Mouse (Mus musculus) forebrain, embryonic 14.5 days (tissue): ENCODE data around the gene Gm16253. TPM values are rescaled to one million over a fixed set of nuclear protein-coding genes. Genes with fewer than 3 reads are reported as not detected.

ENCODE experiments used
- ATAC-seq: fragments of 200-750 bp; cut with Nextera tagmentation; 2 replicates; pipeline ENCODE4 v1.8.0; 2017; ENCODE audit warnings: mild to moderate bottlenecking, moderate library complexity
- DNase-seq: peaks from one replicate; pipeline ENCODE4 v3.0.0-alpha.2; 2015; ENCODE audit warnings: low spot score
- H3K27ac ChIP-seq: fragments of 300-500 bp; sonication (generic); 2 replicates; pipeline ENCODE4 v1.5.1; 2014; ENCODE audit warnings: low read depth, mild to moderate bottlenecking, control low read depth, low read length, moderate library complexity
- H3K27me3 ChIP-seq: fragments of 300-500 bp; sonication (generic); replicated peaks from 2 replicates; pipeline ENCODE4 v1.6.1; 2014; ENCODE audit warnings: low read length, control low read depth, mixed read lengths; ENCODE audit not compliant: control insufficient read depth, insufficient read depth
- H3K36me3 ChIP-seq: fragments of 300-500 bp; sonication (generic); 2 replicates; pipeline ENCODE4 v1.6.1; 2014; ENCODE audit warnings: low read length, control low read depth; ENCODE audit not compliant: control insufficient read depth, insufficient read depth
- H3K4me1 ChIP-seq: fragments of 300-500 bp; sonication (generic); 2 replicates; pipeline ENCODE4 v1.6.1; 2014; ENCODE audit warnings: antibody characterized with exemption, low read length, control low read depth; ENCODE audit not compliant: control insufficient read depth, insufficient read depth
- H3K4me2 ChIP-seq: fragments of 300-500 bp; sonication (generic); 2 replicates; pipeline ENCODE4 v1.6.1; 2014; ENCODE audit warnings: mild to moderate bottlenecking, control low read depth, low read length
- H3K4me3 ChIP-seq: fragments of 300-500 bp; sonication (generic); 2 replicates; pipeline ENCODE4 v1.5.1; 2014; ENCODE audit warnings: low read depth, low read length, control low read depth
- H3K9ac ChIP-seq: fragments of 300-500 bp; sonication (generic); 2 replicates; pipeline ENCODE4 v1.6.1; 2014; ENCODE audit warnings: mild to moderate bottlenecking, low read length, control low read depth, moderate library complexity
- H3K9me3 ChIP-seq: fragments of 300-500 bp; sonication (generic); replicated peaks from 2 replicates; pipeline ENCODE4 v1.6.1; 2016; ENCODE audit warnings: low read length, control low read depth, mixed read lengths; ENCODE audit not compliant: control insufficient read depth
- WGBS: fragments of 180-500 bp; shearing (Covaris S2); extraction: QIAGEN DNeasy Blood & Tissue Kit; methylation state at CpG from one replicate; pipeline ENCODE4 v1.1.7; 2014; 5-methylcytosine and 5-hydroxymethylcytosine counted together
- polyA plus RNA-seq: library from polyadenylated mRNA; unstranded; fragments of >200 nt; fragmentation: Nextera tagmentation; extraction: Ambion mirVana; gene quantifications from 2 replicates; pipeline ENCODE4 v1.2.1, GENCODE M21; 2014

Gm16253 gene
- polyA plus RNA-seq, 1 experiment from 2014 or later, result not detected

DNA sequence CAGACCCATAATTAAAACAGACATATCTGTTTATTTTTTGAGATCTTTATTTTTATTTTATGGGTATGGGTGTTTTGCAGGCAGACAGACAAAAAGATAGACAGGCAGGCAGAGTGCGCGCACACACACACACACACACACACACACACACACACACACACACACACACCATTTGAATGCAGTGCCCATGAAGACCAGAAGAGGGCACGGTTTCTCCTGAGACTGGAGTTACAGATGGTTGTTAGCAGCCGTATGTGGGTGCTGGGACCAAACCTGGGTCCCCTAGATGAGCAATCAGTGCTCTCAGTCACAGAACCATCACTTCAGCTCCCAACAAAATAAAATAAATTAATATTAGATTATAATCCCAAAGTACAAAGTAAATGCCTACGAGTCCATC lies 6.6 kb downstream of the Gm16253 start:
- no peak overlapping the region for H3K4me3 ChIP-seq
- WGBS, result 87% methylated on average over 5 of the region's 5 CpGs
- ATAC-seq (no peak), DNase-seq (no peak)
- no peak overlapping the region for H3K27ac ChIP-seq
- H3K9me3 ChIP-seq, result 0 out of 2 replicates have a peak, but pooled peaks cover 4% of the 10 kb centered on the region
- H3K4me2 ChIP-seq, result no peak overlapping the region
- H3K4me1 ChIP-seq, result no peaks in the 10 kb centered on the region
- H3K36me3 ChIP-seq, result no peaks in the 10 kb centered on the region
- H3K27me3 ChIP-seq, result no peaks in the 10 kb centered on the region
- H3K9ac ChIP-seq, result no peak overlapping the region

DNA sequence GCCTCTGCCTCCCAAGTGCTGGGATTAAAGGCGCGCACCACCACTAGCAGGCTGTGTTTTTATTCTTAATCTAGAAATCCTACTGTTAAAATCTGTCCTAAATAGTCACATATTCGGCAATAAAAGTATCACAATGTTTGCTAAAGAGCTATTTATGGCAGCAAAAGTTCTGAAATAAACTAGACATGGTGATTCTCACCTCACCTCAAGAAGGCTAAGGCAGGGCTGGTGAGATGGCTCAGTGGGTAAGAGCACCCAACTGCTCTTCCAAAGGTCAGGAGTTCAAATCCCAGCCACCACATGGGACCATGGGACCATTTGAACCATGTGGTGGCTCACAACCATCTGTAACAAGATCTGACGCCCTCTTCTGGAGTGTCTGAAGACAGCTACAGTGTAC lies 13.9 kb downstream of the Gm16253 start:
- 81% methylated on average over 4 of the region's 4 CpGs for WGBS
- H3K27ac ChIP-seq, result no peak overlapping the region
- no peak overlapping the region for H3K9ac ChIP-seq
- H3K4me1 ChIP-seq, result peaks cover 11% of the 10 kb centered on the region
- no peaks in the 10 kb centered on the region for H3K36me3 ChIP-seq
- no peaks in the 10 kb centered on the region for H3K27me3 ChIP-seq
- no peak overlapping the region for H3K4me3 ChIP-seq
- ATAC-seq (no peak), DNase-seq (no peak)
- H3K9me3 ChIP-seq, result 0 out of 2 replicates have a peak, but pooled peaks cover 4% of the 10 kb centered on the region
- H3K4me2 ChIP-seq, result no peak overlapping the region

DNA sequence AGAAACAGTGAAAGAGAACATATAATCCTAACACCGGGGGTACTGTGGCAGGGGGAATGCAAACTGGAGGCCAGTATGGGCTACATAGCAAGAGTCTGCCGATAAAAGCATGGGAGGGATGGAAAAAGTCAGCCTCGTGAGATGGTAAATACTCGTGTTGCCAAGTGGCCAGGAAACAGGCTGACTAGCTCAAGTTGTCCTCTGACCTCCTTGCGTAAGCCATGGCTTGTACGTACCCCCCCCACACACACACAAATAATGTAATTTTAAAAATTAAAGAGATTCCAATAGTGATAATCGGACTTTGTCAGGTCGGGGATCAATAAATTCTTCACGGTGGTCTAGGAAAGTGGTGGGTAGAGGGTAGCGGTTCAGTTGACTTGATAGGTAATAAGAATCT lies 16.6 kb downstream of the Gm16253 start:
- DNase-seq (peak; percentile 46), ATAC-seq (no peak)
- H3K9ac ChIP-seq, result peak overlapping the region; percentile 70
- H3K4me3 ChIP-seq, result peak overlapping the region; percentile 55
- H3K9me3 ChIP-seq, result no peaks in the 10 kb centered on the region
- peak overlapping the region; percentile 81 for H3K4me2 ChIP-seq
- no peaks in the 10 kb centered on the region for H3K27me3 ChIP-seq
- peak overlapping the region; percentile 49 for H3K27ac ChIP-seq
- peaks cover 29% of the 10 kb centered on the region for H3K4me1 ChIP-seq
- under 1% methylated on average over 10 of the region's 10 CpGs for WGBS
- no peaks in the 10 kb centered on the region for H3K36me3 ChIP-seq

DNA sequence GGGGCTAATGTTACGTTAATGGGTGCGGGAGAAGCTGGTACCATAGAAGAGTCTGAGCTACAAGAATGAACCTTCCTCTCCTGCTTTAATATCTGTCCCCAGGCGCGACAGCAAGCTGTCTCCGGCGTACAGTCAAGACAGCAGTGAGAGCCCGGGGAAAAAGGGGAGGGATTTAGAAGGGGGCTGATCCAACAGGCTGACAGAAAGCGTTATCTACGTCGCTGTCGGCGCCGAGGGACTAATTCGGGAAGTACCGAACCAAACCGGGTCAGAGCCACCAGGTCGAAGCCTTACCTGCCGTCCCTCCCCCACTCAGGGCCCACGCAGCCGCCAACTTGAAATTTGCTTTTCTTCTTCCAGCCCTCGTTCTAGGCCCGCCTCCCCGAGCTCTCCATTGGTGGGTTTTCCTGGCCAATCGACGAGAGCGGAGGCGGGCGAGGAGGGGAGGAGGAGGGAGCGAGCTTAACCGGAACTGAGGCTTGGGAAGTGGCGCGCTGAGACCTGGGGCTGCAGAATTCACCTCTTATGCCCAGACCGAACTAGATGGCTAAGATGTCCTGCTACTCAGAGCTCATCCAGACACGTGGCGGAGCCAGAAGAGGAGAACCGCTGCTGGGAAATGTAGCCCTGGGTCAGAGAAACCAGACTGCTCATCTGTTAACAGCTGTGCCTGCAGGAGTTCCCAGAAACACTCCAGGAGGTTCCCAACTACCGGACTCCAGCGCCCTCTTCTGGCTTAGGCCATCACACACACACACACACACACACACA lies 17.2 kb downstream of the Gm16253 start, which contains the start of gene Polr3gl:
Gene Polr3gl (minus strand): TSS at position 392 of the 771 bp plus-strand sequence.
- Histone ChIP-seq H3K4me2 (peak within 1 kb of the TSS; percentile 81), H3K4me3 (peak within 1 kb of the TSS; percentile 55)
- under 1% methylated on average over 36 of the region's 38 CpGs for WGBS

DNA sequence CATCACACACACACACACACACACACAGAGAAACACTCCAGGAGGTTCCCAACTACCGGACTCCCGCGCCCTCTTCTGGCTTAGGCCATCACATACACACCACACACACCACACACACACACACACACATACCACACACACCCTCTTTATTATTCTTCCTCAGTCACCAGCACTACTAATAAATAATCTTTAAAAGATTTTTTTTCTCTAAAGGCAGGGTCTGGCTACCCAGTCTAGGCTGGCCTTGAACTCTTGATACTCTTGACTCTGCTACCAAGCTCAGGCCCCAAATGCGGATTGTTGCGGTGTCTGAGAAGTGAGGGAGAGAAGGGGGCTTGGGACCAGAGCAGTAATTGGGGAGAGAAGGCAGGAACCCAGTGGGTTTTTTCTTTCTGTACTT lies 18.1 kb downstream of the Gm16253 start:
- WGBS, result 85% methylated on average over 5 of the region's 5 CpGs
- H3K9ac ChIP-seq, result no peak overlapping the region
- H3K9me3 ChIP-seq, result no peaks in the 10 kb centered on the region
- no peak overlapping the region for H3K4me3 ChIP-seq
- H3K27me3 ChIP-seq, result no peaks in the 10 kb centered on the region
- DNase-seq, result no peak
- H3K27ac ChIP-seq, result no peak overlapping the region
- H3K4me1 ChIP-seq, result peaks cover 34% of the 10 kb centered on the region
- 0 out of 2 replicates have a peak overlapping the region, but pooled peaks have one; percentile 5 for H3K4me2 ChIP-seq
- no peak for ATAC-seq
- no peaks in the 10 kb centered on the region for H3K36me3 ChIP-seq

More for the DNA sequence above, 17.2 kb downstream of the Gm16253 start, which contains the start of gene Polr3gl:
- ATAC-seq (peak; percentile 87), DNase-seq (peak; percentile 96)
- Histone ChIP-seq H3K27me3 (no peaks in the 10 kb centered on the region), H3K4me1 (peaks cover 33% of the 10 kb centered on the region), H3K36me3 (no peaks in the 10 kb centered on the region), H3K9ac (peak within 1 kb of the TSS; percentile 70), H3K27ac (peak within 1 kb of the TSS; percentile 49), H3K9me3 (no peaks in the 10 kb centered on the region)

DNA sequence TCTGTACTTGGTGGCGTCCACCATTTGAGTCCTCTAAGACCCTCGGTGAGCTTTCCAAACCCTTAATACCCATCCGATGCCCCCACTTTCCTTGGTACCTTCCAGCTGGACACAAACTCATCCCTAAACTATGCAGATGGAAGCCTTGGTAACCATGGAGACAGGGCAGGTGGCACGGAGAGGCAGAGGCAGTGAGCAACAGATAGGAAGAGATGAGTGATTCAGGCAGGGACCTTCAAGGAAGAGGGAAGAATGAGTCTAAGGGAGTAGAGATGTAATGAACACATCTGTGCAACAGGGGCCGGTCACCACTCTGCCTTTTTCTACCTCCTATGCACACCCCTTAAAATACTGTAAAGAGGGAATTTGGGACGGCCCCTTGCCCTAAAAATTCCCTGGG lies 18.9 kb downstream of the Gm16253 start:
- DNase-seq, result peak; percentile 41
- Histone ChIP-seq H3K9ac (0 out of 2 replicates have a peak overlapping the region, but pooled peaks have one; percentile 13), H3K4me2 (peak overlapping the region; percentile 99), H3K4me3 (peak overlapping the region; percentile 48; the same call in 1 of the 2 replicates), H3K36me3 (no peaks in the 10 kb centered on the region), H3K27me3 (no peaks in the 10 kb centered on the region), H3K4me1 (peaks cover 38% of the 10 kb centered on the region), H3K9me3 (no peaks in the 10 kb centered on the region), H3K27ac (0 out of 2 replicates have a peak overlapping the region, but pooled peaks have one; percentile 39)
- WGBS, result 24% methylated on average over 6 of the region's 6 CpGs
- ATAC-seq, result no peak

DNA sequence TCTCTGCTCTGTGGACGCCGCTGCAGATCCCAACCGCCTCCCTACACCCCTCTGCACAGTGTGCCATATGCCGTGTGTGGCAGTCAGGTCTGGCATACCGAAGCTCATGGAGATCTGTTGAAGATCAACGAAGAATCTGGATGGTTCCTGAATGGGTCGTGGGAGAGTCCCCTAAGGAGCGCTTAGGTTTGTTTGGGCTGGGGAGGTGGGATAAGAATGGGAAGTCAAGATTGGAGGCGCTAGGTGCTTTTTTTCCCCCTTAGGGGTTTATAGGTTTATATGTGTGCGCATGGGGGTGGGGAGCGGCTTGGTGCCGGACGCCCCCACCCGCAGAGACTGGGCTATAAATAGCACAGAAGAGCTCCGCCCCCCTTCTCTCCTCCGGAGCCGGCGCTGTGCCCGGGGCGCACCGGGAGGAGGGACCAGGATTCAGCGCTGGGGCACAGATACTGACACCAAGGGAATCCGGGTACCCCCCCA lies 19.5 kb downstream of the Gm16253 start, which contains the start of gene Ankrd34a:
Gene Ankrd34a (plus strand): TSS at position 409 of the 480 bp plus-strand sequence.
- under 1% methylated on average over 22 of the region's 23 CpGs for WGBS
- DNase-seq (peak; percentile 65), ATAC-seq (no peak)
- H3K4me2 ChIP-seq, result peak within 1 kb of the TSS; percentile 99
- H3K27ac ChIP-seq, result peak within 1 kb of the TSS; percentile 39
- H3K27me3 ChIP-seq, result no peaks in the 10 kb centered on the region
- peaks cover 38% of the 10 kb centered on the region for H3K4me1 ChIP-seq
- H3K4me3 ChIP-seq, result peak within 1 kb of the TSS; percentile 48
- H3K36me3 ChIP-seq, result no peaks in the 10 kb centered on the region
- H3K9me3 ChIP-seq, result no peaks in the 10 kb centered on the region
- peak within 1 kb of the TSS; percentile 79 for H3K9ac ChIP-seq

DNA sequence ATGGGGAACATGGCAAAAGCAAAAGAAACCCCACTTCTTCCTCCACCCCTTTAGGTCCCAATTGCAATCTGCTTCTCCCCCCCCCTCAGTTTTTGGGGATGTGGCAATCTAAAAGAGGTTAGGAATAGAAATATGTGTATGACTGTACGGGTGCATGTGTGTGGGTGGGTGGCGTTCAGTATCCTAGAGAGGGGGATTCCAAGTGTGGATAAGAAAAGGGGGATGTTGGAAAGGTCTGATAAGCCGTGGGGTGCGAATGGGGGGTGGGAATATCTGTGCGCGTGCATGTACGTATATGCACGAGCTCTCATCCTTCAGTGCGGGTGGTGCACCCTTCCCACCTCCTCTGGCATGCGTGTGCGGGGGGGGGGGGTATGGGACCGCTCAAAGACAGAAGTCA lies 20.1 kb downstream of the Gm16253 start:
- peak overlapping the region; percentile 22; the same call in 1 of the 2 replicates for H3K27ac ChIP-seq
- DNase-seq (peak; percentile 50), ATAC-seq (no peak)
- peaks cover 40% of the 10 kb centered on the region for H3K4me1 ChIP-seq
- peak overlapping the region; percentile 79 for H3K9ac ChIP-seq
- WGBS, result 5% methylated on average over 11 of the region's 12 CpGs
- H3K9me3 ChIP-seq, result no peaks in the 10 kb centered on the region
- H3K27me3 ChIP-seq, result no peaks in the 10 kb centered on the region
- H3K4me2 ChIP-seq, result peak overlapping the region; percentile 99
- no peaks in the 10 kb centered on the region for H3K36me3 ChIP-seq
- H3K4me3 ChIP-seq, result peak overlapping the region; percentile 48
